Mouse (Mus musculus): ENCODE data around the gene Ap3b1. TPM values are rescaled to one million over a fixed set of nuclear protein-coding genes. Genes with fewer than 3 reads are reported as not detected.
A peak's percentile ranks its signal among the peaks of the same experiment; 100 is the strongest.

Ap3b1 gene
- total RNA-seq, 2 experiments from 2014 or later = 23.3 to 23.4 TPM

DNA sequence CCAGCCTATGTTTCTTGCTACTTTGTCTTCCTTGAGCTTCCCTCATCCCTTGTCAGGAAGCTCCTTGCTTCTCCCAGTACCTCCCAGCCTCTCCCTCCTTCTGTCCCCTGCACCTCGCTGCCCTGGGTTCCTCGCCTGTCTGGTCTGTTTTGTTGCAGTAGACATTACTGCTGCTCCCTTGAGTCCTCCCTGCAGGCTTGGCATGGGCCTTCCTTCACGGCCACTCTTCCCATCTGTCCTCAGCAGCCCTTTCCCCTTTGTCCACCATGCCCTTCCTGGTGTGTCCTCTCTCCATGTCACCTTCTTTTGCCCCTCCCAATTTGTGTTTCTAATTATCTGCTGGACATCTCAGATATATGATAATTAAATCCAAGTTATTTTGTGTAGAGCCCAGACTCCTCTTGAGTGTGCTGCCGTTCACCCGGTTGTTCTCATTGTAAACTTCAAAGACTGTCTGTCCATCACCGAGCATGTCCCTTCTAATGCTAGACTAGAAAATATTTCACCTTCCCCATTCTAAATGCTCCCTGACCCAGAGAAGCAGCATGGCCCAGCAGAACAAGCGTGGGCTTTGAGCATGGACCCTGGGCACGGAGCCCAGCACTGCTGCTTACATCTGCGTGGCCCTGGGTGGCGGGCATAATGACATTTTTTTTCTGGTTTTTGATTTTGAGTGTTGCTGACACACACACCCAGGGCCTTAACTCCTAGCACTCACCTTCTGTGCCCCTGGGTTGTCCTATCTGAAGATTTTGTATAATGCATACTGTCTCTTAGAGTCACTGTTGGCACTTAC is 181.3 kb downstream of the Ap3b1 start:
- no peak for DNase-seq

GRCm38 (mm10) chr13:94542061-94542460 is 183.3 kb downstream of the Ap3b1 start:
- DNase-seq = no peak

DNA sequence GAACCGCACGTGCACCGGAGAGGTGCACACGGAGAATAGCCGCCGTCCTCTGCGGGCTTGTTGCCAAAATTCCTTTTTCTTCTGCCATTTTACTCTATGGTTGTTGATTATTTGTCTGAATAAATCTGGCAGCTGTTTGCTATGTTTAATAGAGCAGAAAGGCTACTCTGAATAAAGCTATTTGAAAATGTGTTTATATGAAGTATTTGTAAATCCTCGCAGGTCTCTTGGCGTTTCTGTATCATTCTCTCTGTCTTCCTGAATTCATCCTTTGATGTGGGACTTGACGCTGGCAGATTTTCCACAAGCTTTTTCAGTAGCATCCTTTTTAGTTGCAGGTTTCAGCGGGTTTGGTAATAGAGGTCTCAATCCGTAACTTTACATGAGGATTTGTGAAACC is 185.5 kb downstream of the Ap3b1 start:
- no peak for DNase-seq

GRCm38 (mm10) chr13:94545739-94546138 is 187.0 kb downstream of the Ap3b1 start:
- DNase-seq = no peak

DNA sequence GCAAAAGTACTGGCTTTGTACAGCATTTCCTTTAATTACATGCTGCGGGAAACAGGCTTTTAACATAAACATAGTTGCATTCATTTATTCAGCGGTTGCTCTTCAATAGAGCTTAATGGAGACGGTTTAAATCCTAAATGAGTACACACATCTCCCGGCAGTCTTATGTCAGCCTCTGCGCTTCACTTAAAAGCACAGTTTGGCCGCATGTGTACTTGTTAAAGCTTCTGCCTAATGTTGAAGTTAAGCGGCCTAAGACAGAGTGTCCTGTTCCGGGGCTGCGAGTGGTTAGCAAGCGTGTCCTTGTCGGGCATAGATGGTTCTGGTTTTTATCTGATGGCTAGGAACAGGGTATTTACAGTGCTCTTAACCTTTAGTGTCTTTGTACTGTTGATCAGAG is 187.5 kb downstream of the Ap3b1 start:
- DNase-seq = no peak

DNA sequence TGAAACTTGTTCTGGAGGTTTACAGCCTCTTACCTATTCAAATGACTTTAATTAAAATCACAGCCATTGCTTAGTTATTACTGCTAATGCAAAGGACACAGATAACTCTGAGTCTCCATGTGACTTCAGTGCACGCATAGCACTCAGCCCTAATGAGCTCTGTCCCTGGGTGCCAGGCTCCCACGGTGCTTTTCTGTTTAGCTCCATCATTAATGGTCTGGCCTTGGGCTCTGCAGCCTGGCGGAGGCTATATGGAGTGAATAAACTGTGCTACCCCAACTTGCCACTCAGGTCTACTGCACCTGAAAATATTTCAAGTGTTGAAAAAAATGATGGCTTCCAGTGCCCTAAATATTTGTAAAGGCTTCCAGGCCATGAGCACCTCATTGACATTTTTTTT is 190.8 kb downstream of the Ap3b1 start:
- no peak for DNase-seq

GRCm38 (mm10) chr13:94550037-94550436 is 191.3 kb downstream of the Ap3b1 start:
- no peak for DNase-seq

GRCm38 (mm10) chr13:94560011-94560410 is 201.3 kb downstream of the Ap3b1 start:
- peak; percentile 81 for DNase-seq

DNA sequence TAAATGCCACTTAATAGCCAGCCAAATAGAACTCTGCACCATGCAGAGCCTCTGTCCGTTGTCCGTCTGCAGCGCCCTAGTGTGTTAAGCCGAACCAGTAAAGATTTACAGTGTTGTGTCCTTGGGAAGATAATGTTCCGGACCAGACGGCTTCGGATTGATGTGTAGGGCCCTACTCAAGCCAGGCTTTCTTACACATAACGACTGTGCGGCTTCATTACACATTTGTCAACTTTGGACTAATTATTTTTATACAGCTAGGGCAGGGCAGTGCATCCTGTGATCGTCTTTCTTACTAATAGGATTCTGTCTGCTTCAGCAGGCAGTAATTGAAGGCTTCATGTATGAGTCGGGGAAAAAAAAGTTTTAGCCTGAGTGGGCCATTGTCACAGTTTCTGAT is 202.1 kb downstream of the Ap3b1 start:
- DNase-seq = no peak

- DNase-seq = no peak
Measured at GRCm38 (mm10) chr13:94562652-94563339, 204.0 kb downstream of the Ap3b1 start.

DNA sequence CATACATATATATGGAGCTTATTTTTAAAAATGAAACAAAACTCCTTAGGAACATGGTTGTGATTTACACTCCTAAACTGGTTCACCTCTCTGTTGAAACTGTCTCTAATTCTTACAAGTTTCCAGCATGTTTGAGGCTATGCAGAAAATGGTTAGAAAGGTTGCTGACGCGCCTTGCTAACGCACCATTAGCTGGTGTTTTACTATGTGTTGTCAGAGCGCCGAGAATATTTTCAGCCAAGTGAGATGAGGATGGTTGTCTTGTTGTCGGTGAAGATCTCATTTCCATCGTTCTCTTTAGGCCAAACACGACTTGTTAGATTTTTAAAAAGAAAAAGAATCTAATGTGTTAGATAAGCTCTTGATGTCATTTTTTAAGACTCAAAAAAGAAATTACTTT is 205.1 kb downstream of the Ap3b1 start:
- DNase-seq = no peak

- DNase-seq = no peak
Measured at GRCm38 (mm10) chr13:94564351-94564994, 205.7 kb downstream of the Ap3b1 start.

GRCm38 (mm10) chr13:94565176-94565575 is 206.4 kb downstream of the Ap3b1 start:
- no peak for DNase-seq

DNA sequence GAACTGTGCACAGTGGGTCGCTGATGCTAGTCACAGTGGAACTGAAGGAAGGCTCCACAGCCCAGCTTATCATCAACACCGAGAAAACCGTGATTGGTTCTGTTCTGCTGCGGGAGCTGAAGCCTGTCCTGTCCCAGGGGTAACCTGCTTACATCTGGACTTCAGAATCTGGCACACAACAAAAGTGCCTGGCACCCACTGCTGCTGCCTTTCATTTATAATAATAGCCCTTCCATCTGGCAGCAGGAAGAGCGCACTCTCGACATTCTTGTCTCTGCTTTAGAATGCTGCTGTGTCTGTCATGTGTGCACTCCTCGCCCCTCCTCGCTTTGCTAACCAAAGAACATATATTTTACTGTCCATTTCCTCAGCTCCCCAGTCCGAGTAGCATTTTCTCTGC is 206.9 kb downstream of the Ap3b1 start:
- no peak for DNase-seq

DNA sequence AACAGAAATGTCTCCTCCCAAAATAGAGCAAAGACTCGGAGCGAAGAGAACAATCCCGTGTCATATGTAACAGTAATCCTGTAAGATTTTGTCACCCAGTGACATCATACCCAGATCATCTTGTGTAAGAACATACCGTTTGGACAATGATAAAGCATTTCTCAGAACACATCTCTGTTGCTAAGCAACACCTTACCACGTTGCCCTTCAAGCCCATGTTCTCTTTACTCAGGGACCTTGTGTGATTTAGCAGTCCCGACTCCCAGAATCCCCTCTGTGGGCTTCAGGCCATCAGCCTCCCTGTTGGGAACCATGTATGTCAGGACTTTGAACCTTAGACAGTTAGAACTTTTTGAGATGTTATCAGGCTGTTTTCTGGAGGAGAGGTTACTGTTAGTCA is 209.0 kb downstream of the Ap3b1 start:
- no peak for DNase-seq

DNA sequence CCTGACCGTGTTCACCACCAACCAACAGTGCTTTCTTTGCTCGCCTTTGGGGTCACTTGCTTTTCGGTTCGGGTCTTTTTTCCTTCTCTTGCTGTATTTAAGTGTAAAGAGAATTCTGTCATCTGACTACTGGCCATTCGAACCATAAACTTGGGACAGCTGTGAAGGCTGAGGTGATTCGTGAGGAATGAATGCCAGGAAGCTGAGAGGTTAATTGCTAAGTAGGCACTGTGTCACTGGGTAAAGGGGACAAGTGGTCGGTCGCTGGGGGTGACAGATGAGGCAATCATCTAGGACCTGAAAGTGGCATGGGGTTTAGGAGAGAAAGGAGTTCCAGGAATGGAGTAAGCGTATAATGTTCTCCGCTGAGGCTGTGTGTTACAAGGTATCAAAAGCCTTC is 212.2 kb downstream of the Ap3b1 start:
- DNase-seq = no peak

DNA sequence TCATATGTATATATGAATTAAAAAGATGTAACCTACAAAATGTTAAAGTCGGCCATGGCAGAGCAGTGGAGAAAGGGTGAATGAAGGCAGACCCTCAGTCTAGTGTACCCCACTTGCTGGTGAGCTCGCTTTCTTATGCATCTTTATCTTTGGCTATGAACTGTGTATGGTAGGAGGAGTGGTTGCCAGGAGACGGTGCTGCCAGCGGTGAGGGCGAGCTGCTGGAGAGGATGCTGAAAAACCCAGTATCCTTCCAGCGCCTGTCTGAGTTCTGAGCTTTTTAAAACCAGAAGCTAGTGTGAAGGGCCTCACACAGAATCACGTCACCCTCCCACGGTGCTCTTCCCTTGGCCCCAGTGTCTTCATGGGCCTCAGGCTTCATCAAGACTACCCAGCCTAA is 214.6 kb downstream of the Ap3b1 start:
- DNase-seq = no peak

- no peak for DNase-seq
Measured at GRCm38 (mm10) chr13:94573833-94574232, 215.1 kb downstream of the Ap3b1 start.

- no peak for DNase-seq
Measured at GRCm38 (mm10) chr13:94575607-94576398, 217.0 kb downstream of the Ap3b1 start.

- DNase-seq = no peak
Measured at GRCm38 (mm10) chr13:94576399-94577176, 217.8 kb downstream of the Ap3b1 start.

DNA sequence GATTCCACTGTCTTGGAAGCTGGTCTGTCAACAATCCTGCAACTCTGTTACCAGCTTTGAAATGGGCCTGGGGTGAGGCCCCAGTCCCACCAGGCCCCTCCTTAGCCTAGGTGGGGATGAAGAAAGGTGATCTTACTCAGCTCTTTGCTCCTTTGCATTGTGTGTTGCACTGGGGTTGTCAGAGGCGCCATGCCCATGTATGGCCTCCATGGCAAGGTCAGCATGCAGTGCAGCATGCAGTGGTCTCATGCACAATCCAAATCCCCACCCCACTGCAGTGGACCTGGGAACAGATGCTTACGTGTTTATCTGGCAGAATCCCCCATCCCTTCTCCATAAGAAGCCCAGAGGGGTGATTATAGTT is 218.4 kb downstream of the Ap3b1 start:
- no peak for DNase-seq

- no peak for DNase-seq
Measured at GRCm38 (mm10) chr13:94595289-94595688, 236.5 kb downstream of the Ap3b1 start.
